Mouse (Mus musculus) testis, adult 2 months (tissue): Measurements from ENCODE around the gene Gm20388.

ENCODE experiments used
- CTCF ChIP-seq: fragments of 200-500 bp; IDR thresholded peaks from 2 replicates; pipeline ENCODE4 v1.5.1; 2012; ENCODE audit warnings: low read depth, mild to moderate bottlenecking, inconsistent platforms, low read length, moderate library complexity; ENCODE audit not compliant: control insufficient read depth, insufficient read depth, insufficient replicate concordance
- POLR2A ChIP-seq: fragments of 200-500 bp; IDR thresholded peaks from 2 replicates; pipeline ENCODE4 v1.6.1; 2012; ENCODE audit warnings: low read depth, mild to moderate bottlenecking, inconsistent platforms, low read length, moderate library complexity; ENCODE audit not compliant: control insufficient read depth

GRCm38 (mm10) chr8:123415967-123416943 is 3505.6 kb downstream of the Gm20388 start:
- TF ChIP-seq CTCF = no peak
- no peak for TF ChIP-seq POLR2A
